Mouse (Mus musculus) cerebellum, adult 18-20 months (tissue): ENCODE measurements around the gene Olfr495.

Source experiments
- DNase-seq, 2 experiments: peaks; one replicate each; pipeline ENCODE4 v3.0.0; 2021

The Olfr495 gene

DNA sequence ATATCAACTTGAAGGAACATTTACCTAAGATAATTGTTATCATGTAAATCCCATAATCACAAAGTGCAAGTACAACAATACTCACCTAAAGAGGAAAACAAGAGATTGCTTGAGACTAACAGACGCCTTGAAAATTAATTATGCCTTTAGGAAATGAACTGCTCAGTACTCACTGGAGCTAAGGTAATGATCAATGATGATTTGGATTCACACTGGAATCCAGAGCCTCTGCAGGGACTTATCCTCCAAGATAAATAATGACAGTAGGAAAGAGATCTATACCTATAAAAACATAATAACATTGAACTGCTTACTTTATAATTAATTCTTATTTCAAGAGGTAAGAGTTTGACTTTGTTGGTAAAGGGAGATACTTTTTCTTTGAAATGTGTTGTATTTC, at the start of gene Olfr495:
TSS of gene Olfr495 (plus strand) at position 301 of the 400 bp plus-strand sequence.
- DNase-seq = no peak

GRCm38 (mm10) chr7:108346879-108347278, 46.1 kb upstream of the Olfr495 start, which contains the start of gene Olfr493:
Olfr493 (minus strand) TSS chr7:108346979.
- no peak for DNase-seq

- DNase-seq = no peak
Observed at GRCm38 (mm10) chr7:108365035-108365434, 27.9 kb upstream of the Olfr495 start, which contains the start of gene Olfr494. Olfr494 (plus strand) TSS chr7:108365335.

GRCm38 (mm10) chr7:108420121-108420520, 27.2 kb downstream of the Olfr495 start, which contains the start of gene Olfr497:
Olfr497 (plus strand) TSS chr7:108420421.
- DNase-seq = no peak
